Mouse (Mus musculus): ENCODE data around the gene Slc35a5. TPM values are rescaled to one million over a fixed set of nuclear protein-coding genes. Genes with fewer than 3 reads are reported as not detected.

Gene Slc35a5
- total and polyA plus RNA-seq, 3 experiments, result 3.9 to 5.2 TPM; not detected in 1

GRCm38 (mm10) chr16:45095030-45095429 is 63.5 kb downstream of the Slc35a5 start:
- no peaks in the 10 kb centered on the region for H3K36me3 ChIP-seq (ENCODE audit: control insufficient read depth in 1 of 2, insufficient read depth in 2 of 2, low read length in 2 of 2)
- no peak overlapping the region for H3K4me3 ChIP-seq (ENCODE audit: control insufficient read depth in 1 of 2, insufficient read depth in 1 of 2, low read depth in 2 of 2, low read length in 2 of 2)
- H3K27ac ChIP-seq (ENCODE audit: control insufficient read depth, low read depth, low read length), result no peak overlapping the region
- H3K27me3 ChIP-seq (ENCODE audit: control insufficient read depth in 1 of 2, insufficient read depth in 2 of 2, low read length in 2 of 2), result peaks cover 1 to 4% of the 10 kb centered on the region in 2 experiments
- DNase-seq (ENCODE audit: low read depth, low spot score), result no peak
- H3K79me2 ChIP-seq (ENCODE audit: control insufficient read depth, insufficient read depth, low read length, poor library complexity), result no peaks in the 10 kb centered on the region
- H3K9me3 ChIP-seq (replicated peaks; ENCODE audit: insufficient read depth, low read length), result no peaks in the 10 kb centered on the region
- no peak for TF ChIP-seq BHLHE40 (IDR thresholded peaks at IDR 0.05; ENCODE audit: borderline replicate concordance, low read depth, low read length)
- TF ChIP-seq ETS1 (IDR thresholded peaks at IDR 0.05; ENCODE audit: low read depth, low read length), result no peak
- no peak for TF ChIP-seq POLR2A (IDR thresholded peaks at IDR 0.05; ENCODE audit: control insufficient read depth in 1 of 2, insufficient read depth in 1 of 2, low read depth in 1 of 2, low read length in 2 of 2, poor library complexity in 1 of 2)
- no peak for TF ChIP-seq TCF12 (IDR thresholded peaks at IDR 0.05; ENCODE audit: low read depth, low read length)
- no peak for TF ChIP-seq CTCF (IDR thresholded peaks at IDR 0.05 in 2 of 3, conservative IDR thresholded peaks at IDR 0.05 in 1 of 3; ENCODE audit: control insufficient read depth in 1 of 3, insufficient read depth in 1 of 3, low read depth in 2 of 3, low read length in 3 of 3, poor library complexity in 1 of 3, severe bottlenecking in 1 of 3)
- H3K4me1 ChIP-seq (ENCODE audit: control insufficient read depth in 1 of 2, insufficient read depth in 2 of 2, low read length in 2 of 2), result no peaks in the 10 kb centered on the region; a peak in 1 of 4 replicates
- H3K9ac ChIP-seq (ENCODE audit: control insufficient read depth, low read depth, low read length, poor library complexity, severe bottlenecking), result no peak overlapping the region

- Histone ChIP-seq H3K9ac (ENCODE audit: control insufficient read depth, low read depth, low read length, poor library complexity, severe bottlenecking) (no peak overlapping the region), H3K4me3 (ENCODE audit: control insufficient read depth in 1 of 2, insufficient read depth in 1 of 2, low read depth in 2 of 2, low read length in 2 of 2) (no peak overlapping the region), H3K27me3 (ENCODE audit: control insufficient read depth in 1 of 2, insufficient read depth in 2 of 2, low read length in 2 of 2) (peaks cover 0 to 3% of the 10 kb centered on the region in 2 experiments; a peak in 3 of 4 replicates), H3K27ac (ENCODE audit: control insufficient read depth, low read depth, low read length) (no peak overlapping the region), H3K79me2 (ENCODE audit: control insufficient read depth, insufficient read depth, low read length, poor library complexity) (no peaks in the 10 kb centered on the region), H3K9me3 (replicated peaks; ENCODE audit: insufficient read depth, low read length) (no peaks in the 10 kb centered on the region), H3K36me3 (ENCODE audit: control insufficient read depth in 1 of 2, insufficient read depth in 2 of 2, low read length in 2 of 2) (no peaks in the 10 kb centered on the region), H3K4me1 (ENCODE audit: control insufficient read depth in 1 of 2, insufficient read depth in 2 of 2, low read length in 2 of 2) (no peaks in the 10 kb centered on the region; a peak in 1 of 4 replicates)
- no peak for DNase-seq (ENCODE audit: low read depth, low spot score)
- no peak for TF ChIP-seq CHD1 (IDR thresholded peaks at IDR 0.05; ENCODE audit: low read depth, low read length)
Observed at GRCm38 (mm10) chr16:45094136-45094756, 64.3 kb downstream of the Slc35a5 start.

GRCm38 (mm10) chr16:45093137-45093731 is 65.3 kb downstream of the Slc35a5 start, which contains the start of gene Ccdc80:
Gene Ccdc80 (plus strand): TSS chr16:45093402.
- DNase-seq (ENCODE audit: low read depth, low spot score), result no peak
- H3K27ac ChIP-seq (ENCODE audit: control insufficient read depth, low read depth, low read length), result no peak within 1 kb of the TSS
- H3K36me3 ChIP-seq (ENCODE audit: control insufficient read depth in 1 of 2, insufficient read depth in 2 of 2, low read length in 2 of 2), result no peaks in the 10 kb centered on the region
- H3K9ac ChIP-seq (ENCODE audit: control insufficient read depth, low read depth, low read length, poor library complexity, severe bottlenecking), result no peak within 1 kb of the TSS
- H3K9me3 ChIP-seq (replicated peaks; ENCODE audit: insufficient read depth, low read length), result no peaks in the 10 kb centered on the region
- no peak for TF ChIP-seq NELFE (IDR thresholded peaks at IDR 0.05; ENCODE audit: low read depth, low read length)
- no peak for TF ChIP-seq MXI1 (IDR thresholded peaks at IDR 0.05; ENCODE audit: low read depth, low read length)
- no peak for TF ChIP-seq ELF1 (IDR thresholded peaks at IDR 0.05; ENCODE audit: low read depth, low read length)
- no peak for TF ChIP-seq GATA1 (IDR thresholded peaks at IDR 0.05; ENCODE audit: low read depth, low read length)
- no peak for TF ChIP-seq MEF2A (IDR thresholded peaks at IDR 0.05; ENCODE audit: extremely low read depth, insufficient replicate concordance, low read depth, low read length, poor library complexity, severe bottlenecking)
- H3K4me1 ChIP-seq (ENCODE audit: control insufficient read depth in 1 of 2, insufficient read depth in 2 of 2, low read length in 2 of 2), result no peaks in the 10 kb centered on the region; a peak in 1 of 4 replicates
- no peaks in the 10 kb centered on the region; a peak in 2 of 4 replicates for H3K27me3 ChIP-seq (ENCODE audit: control insufficient read depth in 1 of 2, insufficient read depth in 2 of 2, low read length in 2 of 2)
- H3K79me2 ChIP-seq (ENCODE audit: control insufficient read depth, insufficient read depth, low read length, poor library complexity), result no peaks in the 10 kb centered on the region
- H3K4me3 ChIP-seq (ENCODE audit: control insufficient read depth in 1 of 2, insufficient read depth in 1 of 2, low read depth in 2 of 2, low read length in 2 of 2), result no peak within 1 kb of the TSS
